Mouse (Mus musculus) hindbrain, embryonic 12.5 days (tissue): Measurements from ENCODE around the gene Cdc42bpg. TPM values are rescaled to one million over a fixed set of nuclear protein-coding genes. Genes with fewer than 3 reads are reported as not detected.

ENCODE experiments used
- ATAC-seq: fragments of 200-750 bp; cut with Nextera tagmentation; 2 replicates; pipeline ENCODE4 v1.8.0; 2017; ENCODE audit warnings: moderate TSS enrichment; ENCODE audit not compliant: low FRiP score
- H3K27ac ChIP-seq: fragments of 300-500 bp; sonication (generic); 2 replicates; pipeline ENCODE4 v1.5.1; 2016; ENCODE audit warnings: mild to moderate bottlenecking
- H3K27me3 ChIP-seq: fragments of 300-500 bp; sonication (generic); 2 replicates; pipeline ENCODE4 v1.6.1; 2016; ENCODE audit warnings: mild to moderate bottlenecking
- H3K36me3 ChIP-seq: fragments of 300-500 bp; sonication (generic); 2 replicates; pipeline ENCODE4 v1.6.1; 2016; ENCODE audit warnings: mild to moderate bottlenecking
- H3K4me1 ChIP-seq: fragments of 300-500 bp; sonication (generic); 2 replicates; pipeline ENCODE4 v1.6.1; 2016
- H3K4me2 ChIP-seq: fragments of 300-500 bp; sonication (generic); replicated peaks from 2 replicates; pipeline ENCODE4 v1.6.1; 2016; ENCODE audit warnings: mild to moderate bottlenecking
- H3K4me3 ChIP-seq: fragments of 300-500 bp; sonication (generic); 2 replicates; pipeline ENCODE4 v1.5.1; 2016; ENCODE audit warnings: mild to moderate bottlenecking
- H3K9ac ChIP-seq: fragments of 300-500 bp; sonication (generic); 2 replicates; pipeline ENCODE4 v1.6.1; 2016; ENCODE audit warnings: mild to moderate bottlenecking, moderate library complexity
- H3K9me3 ChIP-seq: fragments of 300-500 bp; sonication (generic); replicated peaks from 2 replicates; pipeline ENCODE4 v1.6.1; 2016; ENCODE audit warnings: mild to moderate bottlenecking
- WGBS: fragments of 180-500 bp; shearing (Covaris S2); methylation state at CpG from one replicate; pipeline ENCODE4 v1.1.7; 2016; 5-methylcytosine and 5-hydroxymethylcytosine counted together
- polyA plus RNA-seq: library from polyadenylated mRNA; unstranded; fragments of >200 nt; fragmentation: Nextera tagmentation; extraction: Ambion mirVana; gene quantifications from 2 replicates; pipeline ENCODE4 v1.2.1, GENCODE M21; 2016

Gene Cdc42bpg
- polyA plus RNA-seq, 1 experiment from 2014 or later = 0.61 TPM

DNA sequence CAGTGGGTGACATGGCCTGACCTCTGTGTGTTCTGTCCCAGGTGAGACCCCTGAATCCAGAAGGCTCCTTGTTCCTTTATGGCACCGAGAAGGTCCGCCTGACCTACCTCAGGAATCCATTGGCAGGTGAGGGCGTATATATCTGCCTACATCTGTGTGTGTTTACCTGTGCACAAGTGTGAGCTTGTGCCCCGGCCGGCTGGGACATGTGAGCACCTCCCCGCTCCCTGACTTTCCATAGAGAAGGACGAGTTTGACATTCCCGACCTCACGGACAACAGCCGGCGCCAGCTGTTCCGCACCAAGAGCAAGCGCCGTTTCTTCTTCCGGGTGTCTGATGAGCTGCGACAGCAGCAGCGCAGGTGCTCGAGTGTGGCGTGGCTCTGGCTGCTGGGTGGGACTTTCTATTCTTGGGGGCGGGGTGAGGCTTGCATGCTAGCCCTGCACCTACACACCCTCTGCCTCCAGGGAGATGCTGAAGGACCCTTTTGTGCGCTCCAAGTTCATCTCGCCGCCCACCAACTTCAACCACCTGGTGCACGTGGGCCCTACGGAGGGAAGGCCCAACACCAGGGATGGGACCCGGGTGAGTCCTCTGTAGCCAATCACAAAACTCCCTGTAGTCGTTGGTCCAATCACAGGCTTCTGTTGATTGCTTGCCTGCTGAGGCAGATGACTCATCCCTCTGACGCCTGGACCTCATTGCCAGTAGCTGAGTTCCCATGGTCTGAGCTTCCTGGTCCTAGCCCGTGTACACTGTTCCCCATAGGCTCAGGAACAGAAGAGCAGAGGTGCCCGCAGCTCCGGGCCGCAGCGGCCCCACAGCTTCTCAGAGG, 15.7 kb downstream of the Cdc42bpg start:
- Histone ChIP-seq H3K27ac (no peak overlapping the region), H3K4me1 (no peaks in the 10 kb centered on the region), H3K4me2 (no peak overlapping the region), H3K27me3 (no peaks in the 10 kb centered on the region), H3K9ac (no peak overlapping the region), H3K9me3 (no peaks in the 10 kb centered on the region), H3K36me3 (peaks cover 20% of the 10 kb centered on the region), H3K4me3 (no peak overlapping the region)
- 86% methylated on average over 33 of the region's 33 CpGs for WGBS
- ATAC-seq = no peak

DNA sequence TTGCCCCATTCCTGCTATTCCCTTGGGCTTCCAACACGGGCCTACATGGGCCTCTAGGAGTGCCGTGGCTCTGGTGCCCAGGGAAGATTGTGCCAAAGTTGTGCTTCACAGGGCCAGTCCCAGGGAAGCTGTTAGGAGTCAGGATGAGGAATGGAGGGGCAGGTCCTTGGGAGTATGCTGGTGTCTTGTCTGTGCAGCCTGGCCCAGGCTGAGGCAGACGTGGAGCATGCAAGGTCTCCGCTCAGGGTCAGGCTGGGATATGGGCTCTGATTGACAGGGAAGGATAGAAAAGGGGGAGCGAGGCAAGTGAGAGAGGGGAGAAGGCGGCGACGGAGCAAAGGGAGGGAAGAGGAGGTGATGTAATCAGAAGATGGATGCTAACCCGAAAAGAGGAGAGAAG, 18.5 kb downstream of the Cdc42bpg start:
- no peaks in the 10 kb centered on the region for H3K27me3 ChIP-seq
- no peak overlapping the region for H3K4me3 ChIP-seq
- no peak overlapping the region for H3K27ac ChIP-seq
- no peaks in the 10 kb centered on the region for H3K9me3 ChIP-seq
- peaks cover 11% of the 10 kb centered on the region; the same call in 1 of the 2 replicates for H3K36me3 ChIP-seq
- no peaks in the 10 kb centered on the region for H3K4me1 ChIP-seq
- no peak overlapping the region for H3K4me2 ChIP-seq
- no peak for ATAC-seq
- no peak overlapping the region for H3K9ac ChIP-seq
- WGBS = 79% methylated on average over 9 of the region's 9 CpGs

DNA sequence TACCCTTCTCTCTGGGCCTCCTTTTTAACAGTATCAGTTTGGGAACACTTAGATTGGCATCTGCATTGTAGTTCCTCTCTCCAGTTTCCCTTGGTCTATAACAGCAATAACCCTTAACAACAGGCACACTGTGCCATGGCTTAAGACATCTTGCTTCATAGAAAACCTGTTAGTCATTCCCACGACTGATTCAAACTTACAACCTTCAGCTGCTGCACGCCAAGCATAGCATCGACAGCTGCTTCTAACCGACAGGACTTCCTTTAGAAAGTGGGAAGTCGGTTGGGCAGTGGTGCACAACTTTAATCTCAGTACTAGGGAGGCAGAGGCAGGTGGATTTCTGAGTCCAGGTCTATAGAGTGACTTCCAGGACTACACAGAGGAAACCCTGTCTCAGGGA, 24.9 kb downstream of the Cdc42bpg start:
- H3K9me3 ChIP-seq = no peaks in the 10 kb centered on the region
- no peak overlapping the region for H3K4me2 ChIP-seq
- H3K27me3 ChIP-seq = no peaks in the 10 kb centered on the region
- WGBS = 73% methylated on average over 5 of the region's 5 CpGs
- H3K36me3 ChIP-seq = no peaks in the 10 kb centered on the region
- H3K4me1 ChIP-seq = peaks cover 14% of the 10 kb centered on the region
- no peak overlapping the region for H3K4me3 ChIP-seq
- no peak overlapping the region for H3K9ac ChIP-seq
- H3K27ac ChIP-seq = no peak overlapping the region
- ATAC-seq = no peak

DNA sequence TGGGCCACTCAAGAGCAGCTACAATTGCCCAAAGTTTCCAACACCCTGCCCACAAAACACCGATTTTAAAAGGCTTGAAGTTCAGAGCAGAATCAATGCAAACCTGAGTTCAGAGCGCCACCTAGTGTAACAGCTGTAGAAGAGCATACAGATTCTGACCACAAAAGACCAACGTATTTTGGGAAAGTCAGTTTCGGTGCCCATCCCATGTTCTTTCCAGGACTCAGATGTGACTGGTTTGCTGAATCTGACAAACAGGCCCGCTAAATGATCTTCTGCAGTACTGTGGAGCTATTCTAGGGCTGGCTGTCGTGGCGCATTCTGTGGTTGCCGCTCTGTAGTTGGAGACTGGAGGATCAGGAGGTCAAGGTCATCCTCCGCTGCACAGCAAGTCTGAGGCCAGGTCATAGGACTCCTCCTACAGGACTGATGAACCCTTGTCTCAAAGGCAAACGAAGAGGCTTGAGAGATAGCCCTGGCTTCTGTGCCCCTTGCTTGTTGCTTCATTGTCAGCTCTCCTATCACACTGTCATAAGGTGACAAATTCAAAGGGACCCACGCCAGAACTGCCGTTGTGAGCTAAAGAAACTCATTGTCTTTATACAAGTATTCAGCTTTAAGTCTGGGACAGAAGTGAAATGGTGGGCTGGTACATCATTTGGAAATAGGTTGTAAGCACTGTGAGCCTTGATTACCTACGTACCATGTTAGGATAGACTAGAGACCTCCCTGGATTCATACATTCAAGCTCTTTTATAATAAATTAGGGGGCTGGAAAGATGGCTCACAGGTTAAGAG, 25.7 kb downstream of the Cdc42bpg start:
- H3K27me3 ChIP-seq = no peaks in the 10 kb centered on the region
- no peaks in the 10 kb centered on the region for H3K9me3 ChIP-seq
- WGBS = 23% methylated on average over 13 of the region's 13 CpGs
- peak overlapping the region; percentile 42; the same call in 1 of the 2 replicates for H3K4me2 ChIP-seq
- 0 out of 2 replicates have a peak overlapping the region, but pooled peaks have one; percentile 7 for H3K4me3 ChIP-seq
- H3K36me3 ChIP-seq = no peaks in the 10 kb centered on the region
- no peak for ATAC-seq
- no peak overlapping the region for H3K27ac ChIP-seq
- no peak overlapping the region for H3K9ac ChIP-seq
- H3K4me1 ChIP-seq = peaks cover 22% of the 10 kb centered on the region

DNA sequence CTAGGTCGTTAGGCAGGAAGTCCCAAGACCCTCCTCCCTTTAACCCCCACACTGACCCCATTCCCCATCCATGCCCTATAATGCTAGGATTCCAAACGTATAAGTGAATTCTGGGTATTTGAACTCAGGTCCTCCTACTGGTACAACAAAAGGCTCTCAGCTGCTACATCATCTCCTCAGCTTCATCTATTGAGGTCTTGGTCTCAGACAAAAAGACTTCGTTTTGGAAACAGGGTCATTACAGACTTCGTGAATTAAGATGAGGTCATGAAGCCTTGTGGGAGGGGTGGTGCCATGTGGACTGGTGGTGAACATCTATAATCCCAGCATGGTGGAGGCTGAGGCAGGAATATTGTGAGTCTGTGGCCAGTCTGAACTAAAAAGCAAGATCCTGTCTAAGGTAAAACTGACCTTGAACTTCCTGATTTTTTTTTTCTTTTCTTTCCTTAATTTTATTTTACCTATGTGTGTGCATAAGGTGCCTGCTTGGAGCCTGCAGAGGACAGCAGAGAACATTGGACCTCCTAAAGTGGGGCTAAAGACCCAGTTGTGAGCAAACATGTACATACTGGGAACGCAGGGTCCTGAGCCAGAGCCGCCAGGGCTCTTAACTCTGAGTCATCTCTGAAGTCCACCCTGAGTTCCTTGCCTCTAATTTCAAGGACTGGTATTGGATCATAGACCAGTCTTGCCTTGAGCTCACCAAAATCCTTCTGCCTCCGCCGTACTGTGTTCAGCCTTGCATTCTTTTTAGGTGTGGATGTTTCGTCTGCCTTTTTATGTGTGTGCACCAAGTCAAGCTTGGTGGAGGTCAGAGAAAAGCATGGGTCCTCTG, 27.7 kb downstream of the Cdc42bpg start:
- no peak overlapping the region for H3K9ac ChIP-seq
- H3K4me3 ChIP-seq = peak overlapping the region; percentile 82; the same call in 1 of the 2 replicates
- WGBS = 69% methylated on average over 9 of the region's 9 CpGs
- H3K27me3 ChIP-seq = no peaks in the 10 kb centered on the region
- H3K9me3 ChIP-seq = no peaks in the 10 kb centered on the region
- peak overlapping the region; percentile 68 for H3K27ac ChIP-seq
- H3K4me2 ChIP-seq = peak overlapping the region; percentile 97
- ATAC-seq = peak; percentile 18; the same call in 1 of the 2 replicates
- peaks cover 26% of the 10 kb centered on the region for H3K4me1 ChIP-seq
- H3K36me3 ChIP-seq = peaks cover 20% of the 10 kb centered on the region

DNA sequence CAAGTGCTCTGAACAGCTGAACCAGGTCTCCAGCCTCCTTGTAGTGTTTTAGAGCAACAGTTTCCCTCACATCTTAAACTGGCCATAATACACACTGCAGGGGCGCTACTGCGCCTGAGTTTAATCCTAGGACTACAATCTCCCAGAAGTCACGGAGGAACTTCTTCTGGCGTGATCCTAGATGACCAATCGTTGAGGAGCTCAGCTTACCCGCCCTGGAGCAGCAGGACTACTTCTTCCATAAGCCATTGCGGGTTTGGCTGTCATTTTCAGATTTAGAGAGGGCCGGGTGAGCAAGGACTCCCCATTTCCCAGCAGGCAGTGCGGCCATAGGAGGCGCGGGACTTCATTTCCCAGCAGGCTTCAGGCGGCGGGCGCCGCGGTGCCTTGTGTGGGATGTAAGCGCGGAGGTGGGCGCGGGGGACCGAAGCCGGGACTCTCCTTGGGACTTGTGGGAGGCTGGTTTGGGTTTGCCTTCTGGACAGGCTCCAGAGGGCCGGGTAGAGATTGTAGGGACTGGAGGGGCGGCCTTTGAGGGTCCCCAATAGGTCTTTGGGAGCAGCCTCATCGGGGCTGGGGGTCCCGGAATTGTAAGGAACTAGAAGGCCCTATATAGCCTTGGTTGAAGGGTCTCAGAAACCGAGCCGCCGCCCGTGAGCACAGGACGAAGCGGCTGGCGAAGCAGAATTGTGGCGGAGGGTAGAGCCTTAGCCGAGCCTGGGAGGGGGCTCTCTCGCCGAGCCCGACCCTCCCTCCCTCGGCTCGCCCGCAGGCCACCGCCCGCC, 28.6 kb downstream of the Cdc42bpg start, which contains the start of gene Men1:
Gene Men1, plus strand, starts transcription at position 307 of the 785 bp plus-strand sequence.
- peak within 1 kb of the TSS; percentile 97 for H3K4me2 ChIP-seq
- peak; percentile 93 for ATAC-seq
- H3K36me3 ChIP-seq = peaks cover 29% of the 10 kb centered on the region
- no peaks in the 10 kb centered on the region for H3K9me3 ChIP-seq
- under 1% methylated on average over 43 of the region's 43 CpGs for WGBS
- peaks cover 26% of the 10 kb centered on the region for H3K4me1 ChIP-seq
- H3K27me3 ChIP-seq = no peaks in the 10 kb centered on the region
- H3K9ac ChIP-seq = peak within 1 kb of the TSS; percentile 94
- H3K4me3 ChIP-seq = peak within 1 kb of the TSS; percentile 82
- H3K27ac ChIP-seq = peak within 1 kb of the TSS; percentile 71

DNA sequence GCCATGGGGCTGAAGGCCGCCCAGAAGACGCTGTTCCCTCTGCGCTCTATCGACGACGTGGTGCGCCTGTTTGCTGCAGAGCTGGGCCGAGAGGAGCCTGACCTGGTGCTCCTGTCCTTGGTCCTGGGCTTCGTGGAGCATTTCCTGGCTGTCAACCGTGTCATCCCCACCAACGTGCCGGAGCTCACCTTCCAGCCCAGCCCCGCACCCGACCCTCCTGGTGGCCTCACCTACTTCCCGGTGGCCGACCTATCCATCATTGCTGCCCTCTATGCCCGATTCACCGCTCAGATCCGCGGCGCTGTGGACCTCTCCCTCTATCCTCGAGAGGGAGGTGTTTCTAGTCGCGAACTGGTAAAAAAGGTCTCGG, 29.2 kb downstream of the Cdc42bpg start:
- Histone ChIP-seq H3K27ac (peak overlapping the region; percentile 71), H3K4me3 (peak overlapping the region; percentile 82), H3K9me3 (no peaks in the 10 kb centered on the region), H3K9ac (peak overlapping the region; percentile 94), H3K36me3 (peaks cover 35% of the 10 kb centered on the region), H3K4me1 (peaks cover 32% of the 10 kb centered on the region), H3K27me3 (no peaks in the 10 kb centered on the region), H3K4me2 (peak overlapping the region; percentile 97)
- ATAC-seq = no peak
- under 1% methylated on average over 25 of the region's 25 CpGs for WGBS

DNA sequence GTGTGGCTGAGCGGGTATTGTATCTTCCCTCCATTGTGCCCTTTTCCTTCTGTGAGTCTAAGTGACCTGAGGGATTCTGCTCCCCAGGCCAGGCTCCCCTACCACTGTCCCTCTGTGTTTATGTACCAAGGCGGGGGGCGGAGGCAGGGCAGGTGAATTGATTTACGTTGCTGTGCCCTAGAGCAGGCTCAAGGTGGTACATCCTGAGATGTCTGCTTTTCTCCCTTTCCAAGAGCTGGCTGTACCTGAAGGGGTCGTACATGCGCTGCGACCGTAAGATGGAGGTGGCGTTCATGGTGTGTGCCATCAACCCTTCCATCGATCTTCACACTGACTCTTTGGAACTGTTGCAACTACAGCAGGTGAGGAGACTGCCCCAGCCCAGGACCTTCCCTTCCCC, 30.7 kb downstream of the Cdc42bpg start:
- Histone ChIP-seq H3K4me2 (peak overlapping the region; percentile 97), H3K4me1 (peaks cover 42% of the 10 kb centered on the region), H3K27ac (no peak overlapping the region), H3K27me3 (no peaks in the 10 kb centered on the region), H3K36me3 (peaks cover 36% of the 10 kb centered on the region), H3K4me3 (peak overlapping the region; percentile 82), H3K9me3 (no peaks in the 10 kb centered on the region), H3K9ac (peak overlapping the region; percentile 94)
- 95% methylated on average over 10 of the region's 10 CpGs for WGBS
- no peak for ATAC-seq

DNA sequence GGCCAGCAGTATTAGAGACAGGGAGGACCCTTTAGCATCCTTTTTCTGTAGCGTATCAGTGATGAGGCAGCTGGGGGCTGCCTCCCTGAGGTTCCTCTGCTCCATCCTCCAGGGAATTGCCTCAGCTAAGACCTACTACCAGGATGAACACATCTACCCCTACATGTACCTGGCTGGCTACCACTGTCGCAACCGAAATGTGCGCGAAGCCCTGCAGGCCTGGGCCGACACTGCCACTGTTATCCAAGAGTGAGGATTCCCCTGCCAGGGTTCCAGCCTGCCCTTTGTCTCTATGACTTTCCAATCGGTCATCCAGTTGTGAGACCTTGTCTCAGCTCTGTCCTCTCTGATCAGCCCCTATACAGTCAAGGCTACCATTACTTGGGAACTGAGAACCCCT, 31.9 kb downstream of the Cdc42bpg start:
- Histone ChIP-seq H3K4me3 (no peak overlapping the region), H3K36me3 (peaks cover 42% of the 10 kb centered on the region), H3K4me1 (peaks cover 41% of the 10 kb centered on the region), H3K27ac (no peak overlapping the region), H3K27me3 (no peaks in the 10 kb centered on the region), H3K4me2 (no peak overlapping the region), H3K9me3 (no peaks in the 10 kb centered on the region), H3K9ac (no peak overlapping the region)
- ATAC-seq = no peak
- 96% methylated on average over 7 of the region's 7 CpGs for WGBS

DNA sequence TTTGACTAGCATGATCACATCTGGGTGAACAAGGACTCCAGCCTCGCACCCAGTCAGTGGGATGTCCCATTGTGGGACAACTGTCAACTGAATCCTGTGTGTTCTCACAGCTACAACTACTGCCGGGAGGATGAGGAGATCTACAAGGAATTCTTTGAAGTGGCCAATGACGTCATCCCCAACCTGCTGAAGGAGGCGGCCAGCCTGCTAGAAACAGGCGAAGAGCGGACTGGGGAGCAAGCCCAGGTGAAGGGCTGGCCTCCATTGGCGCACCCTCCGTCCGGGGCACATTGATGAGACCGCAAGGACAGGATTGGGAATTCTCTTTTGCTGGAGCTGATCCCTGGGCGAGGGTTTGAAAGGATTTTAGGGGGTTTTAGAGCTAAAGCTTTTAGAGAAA, 32.5 kb downstream of the Cdc42bpg start:
- ATAC-seq = no peak
- H3K4me1 ChIP-seq = peaks cover 41% of the 10 kb centered on the region
- no peaks in the 10 kb centered on the region for H3K9me3 ChIP-seq
- H3K9ac ChIP-seq = no peak overlapping the region
- H3K4me2 ChIP-seq = no peak overlapping the region
- H3K4me3 ChIP-seq = no peak overlapping the region
- WGBS = 95% methylated on average over 11 of the region's 11 CpGs
- no peak overlapping the region for H3K27ac ChIP-seq
- H3K27me3 ChIP-seq = no peaks in the 10 kb centered on the region
- peaks cover 45% of the 10 kb centered on the region for H3K36me3 ChIP-seq

DNA sequence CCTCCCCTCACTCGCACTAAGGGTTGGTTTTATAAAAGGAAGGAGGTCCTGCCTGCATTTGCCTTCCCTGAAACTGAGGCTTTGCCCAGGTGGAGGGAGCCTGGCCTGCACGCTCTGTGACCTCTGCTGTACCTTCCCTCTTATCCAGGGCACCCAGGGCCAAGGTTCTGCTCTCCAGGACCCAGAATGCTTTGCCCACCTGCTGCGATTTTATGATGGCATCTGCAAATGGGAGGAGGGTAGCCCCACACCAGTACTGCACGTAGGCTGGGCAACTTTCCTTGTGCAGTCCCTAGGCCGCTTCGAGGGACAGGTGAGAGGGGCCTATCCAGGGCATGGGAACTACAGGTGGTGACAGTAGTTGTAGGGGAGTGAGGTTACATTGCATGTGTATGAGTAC, 32.9 kb downstream of the Cdc42bpg start:
- no peaks in the 10 kb centered on the region for H3K27me3 ChIP-seq
- H3K4me3 ChIP-seq = no peak overlapping the region
- H3K27ac ChIP-seq = no peak overlapping the region
- ATAC-seq = no peak
- no peak overlapping the region for H3K9ac ChIP-seq
- peaks cover 49% of the 10 kb centered on the region for H3K36me3 ChIP-seq
- 95% methylated on average over 6 of the region's 6 CpGs for WGBS
- peaks cover 41% of the 10 kb centered on the region for H3K4me1 ChIP-seq
- H3K9me3 ChIP-seq = no peaks in the 10 kb centered on the region
- H3K4me2 ChIP-seq = no peak overlapping the region
